Mouse (Mus musculus) liver, postnatal 0 days (tissue): ENCODE measurements around the gene Cic. TPM values are rescaled to one million over a fixed set of nuclear protein-coding genes. Genes with fewer than 3 reads are reported as not detected.

Source experiments
- ATAC-seq: fragments of 200-750 bp; cut with Nextera tagmentation; 2 replicates; pipeline ENCODE4 v1.8.0; 2017; ENCODE audit warnings: mild to moderate bottlenecking, moderate library complexity
- DNase-seq: peaks from one replicate; pipeline ENCODE4 v3.0.0-alpha.2; 2016
- H3K27ac ChIP-seq: fragments of 300-500 bp; sonication (generic); 2 replicates; pipeline ENCODE4 v1.5.1; 2014; ENCODE audit warnings: antibody characterized with exemption, moderate library complexity, mild to moderate bottlenecking, low read depth
- H3K27me3 ChIP-seq: fragments of 300-500 bp; sonication (generic); 2 replicates; pipeline ENCODE4 v1.6.1; 2014; ENCODE audit warnings: low read length, control low read depth, mixed read lengths; ENCODE audit not compliant: insufficient read depth
- H3K36me3 ChIP-seq: fragments of 300-500 bp; sonication (generic); replicated peaks from 2 replicates; pipeline ENCODE4 v1.6.1; 2014; ENCODE audit warnings: mild to moderate bottlenecking, control low read depth, low read length, moderate library complexity, mixed read lengths; ENCODE audit not compliant: insufficient read depth
- H3K4me1 ChIP-seq: fragments of 300-500 bp; sonication (generic); 2 replicates; pipeline ENCODE4 v1.6.1; 2014; ENCODE audit warnings: antibody characterized with exemption, mild to moderate bottlenecking, control low read depth; ENCODE audit not compliant: insufficient read depth
- H3K4me2 ChIP-seq: fragments of 300-500 bp; sonication (generic); 2 replicates; pipeline ENCODE4 v1.6.1; 2014; ENCODE audit warnings: low read depth, mild to moderate bottlenecking, low read length, moderate library complexity, mixed read lengths
- H3K4me3 ChIP-seq: fragments of 300-500 bp; sonication (generic); 2 replicates; pipeline ENCODE4 v1.5.1; 2014; ENCODE audit warnings: low read depth, low read length
- H3K9ac ChIP-seq: fragments of 300-500 bp; sonication (generic); replicated peaks from 2 replicates; pipeline ENCODE4 v1.6.1; 2014; ENCODE audit warnings: mild to moderate bottlenecking, moderate library complexity
- H3K9me3 ChIP-seq: fragments of 300-500 bp; sonication (generic); 2 replicates; pipeline ENCODE4 v1.6.1; 2016; ENCODE audit warnings: mild to moderate bottlenecking, control low read depth, low read length, mixed read lengths
- CTCF ChIP-seq: sonication (generic); IDR thresholded peaks from 2 replicates; pipeline ENCODE4 v1.5.1; 2016; ENCODE audit warnings: antibody characterized with exemption, low read depth
- EP300 ChIP-seq: IDR thresholded peaks from 2 replicates; pipeline ENCODE4 v1.6.1; 2016; ENCODE audit warnings: antibody characterized with exemption, low read depth, mild to moderate bottlenecking
- WGBS: fragments of 180-500 bp; shearing (Covaris S2); extraction: QIAGEN DNeasy Blood & Tissue Kit; methylation state at CpG from one replicate; pipeline ENCODE4 v1.1.7; 2014; ENCODE audit not compliant: insufficient replicate concordance; 5-methylcytosine and 5-hydroxymethylcytosine counted together
- polyA plus RNA-seq: library from polyadenylated mRNA; unstranded; fragments of >200 nt; fragmentation: Nextera tagmentation; extraction: Ambion mirVana; gene quantifications from 2 replicates; pipeline ENCODE4 v1.2.1, GENCODE M21; 2015

The Cic gene
- polyA plus RNA-seq, 1 experiment from 2014 or later: 8.9 TPM

DNA sequence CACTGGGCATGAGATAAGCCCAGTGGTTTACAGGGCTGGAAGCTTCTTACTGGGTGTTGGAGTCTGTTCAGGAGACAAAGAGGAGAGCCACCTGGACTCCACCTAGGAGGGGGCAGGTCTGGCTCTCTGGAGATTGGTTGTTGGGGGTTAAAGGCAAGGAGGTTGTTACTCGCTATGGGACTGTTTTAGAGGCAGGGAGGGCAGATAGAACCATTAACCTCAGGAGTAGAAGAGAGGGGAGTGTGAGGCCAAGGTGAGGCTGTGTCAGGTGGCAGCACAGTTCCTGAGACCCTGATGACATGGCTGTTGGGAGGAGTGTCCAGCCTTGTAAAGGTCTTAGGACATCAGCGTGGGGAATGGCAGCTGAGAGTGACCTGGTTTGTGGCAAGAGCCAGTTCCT is 16.7 kb downstream of the Cic start:
- H3K27ac ChIP-seq: peak overlapping the region; percentile 35

DNA sequence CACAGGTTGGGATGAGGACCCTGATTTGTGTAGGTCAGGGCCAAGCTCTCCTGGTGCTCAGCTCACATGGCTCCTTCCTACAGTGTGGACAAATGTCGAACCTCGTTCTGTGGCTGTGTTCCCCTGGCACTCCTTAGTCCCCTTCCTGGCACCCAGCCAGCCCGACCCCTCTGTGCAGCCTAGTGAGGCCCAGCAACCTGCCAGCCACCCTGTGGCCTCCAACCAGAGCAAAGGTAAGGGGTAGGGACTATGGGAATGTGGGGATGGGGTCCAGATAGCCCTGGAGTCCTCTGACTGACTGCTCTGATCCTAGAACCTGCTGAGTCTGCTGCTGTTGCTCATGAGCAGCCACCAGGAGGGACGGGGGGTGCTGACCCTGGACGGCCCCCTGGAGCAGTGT is 17.3 kb downstream of the Cic start:
- peaks cover 37% of the 10 kb centered on the region for H3K4me1 ChIP-seq
- no peak overlapping the region for H3K27ac ChIP-seq
- H3K27me3 ChIP-seq: no peaks in the 10 kb centered on the region
- TF ChIP-seq EP300 (no peak), CTCF (no peak)
- DNase-seq: peak; percentile 31
- no peak overlapping the region for H3K4me3 ChIP-seq
- H3K9ac ChIP-seq: no peak overlapping the region
- WGBS: 76% methylated on average over 5 of the region's 5 CpGs
- H3K4me2 ChIP-seq: no peak overlapping the region
- no peak for ATAC-seq
- H3K9me3 ChIP-seq: no peaks in the 10 kb centered on the region
- peaks cover 51% of the 10 kb centered on the region for H3K36me3 ChIP-seq

More for the DNA sequence above, 16.7 kb downstream of the Cic start:
- no peak for ATAC-seq
- peak overlapping the region; percentile 13; the same call in 1 of the 2 replicates for H3K9ac ChIP-seq
- 52% methylated on average over 2 of the region's 2 CpGs for WGBS
- DNase-seq: no peak
- no peaks in the 10 kb centered on the region for H3K9me3 ChIP-seq
- H3K27me3 ChIP-seq: no peaks in the 10 kb centered on the region
- no peak for TF ChIP-seq CTCF
- TF ChIP-seq EP300: no peak
- H3K36me3 ChIP-seq: peaks cover 45% of the 10 kb centered on the region
- H3K4me3 ChIP-seq: peak overlapping the region; percentile 78
- H3K4me1 ChIP-seq: peaks cover 41% of the 10 kb centered on the region
- peak overlapping the region; percentile 99 for H3K4me2 ChIP-seq

DNA sequence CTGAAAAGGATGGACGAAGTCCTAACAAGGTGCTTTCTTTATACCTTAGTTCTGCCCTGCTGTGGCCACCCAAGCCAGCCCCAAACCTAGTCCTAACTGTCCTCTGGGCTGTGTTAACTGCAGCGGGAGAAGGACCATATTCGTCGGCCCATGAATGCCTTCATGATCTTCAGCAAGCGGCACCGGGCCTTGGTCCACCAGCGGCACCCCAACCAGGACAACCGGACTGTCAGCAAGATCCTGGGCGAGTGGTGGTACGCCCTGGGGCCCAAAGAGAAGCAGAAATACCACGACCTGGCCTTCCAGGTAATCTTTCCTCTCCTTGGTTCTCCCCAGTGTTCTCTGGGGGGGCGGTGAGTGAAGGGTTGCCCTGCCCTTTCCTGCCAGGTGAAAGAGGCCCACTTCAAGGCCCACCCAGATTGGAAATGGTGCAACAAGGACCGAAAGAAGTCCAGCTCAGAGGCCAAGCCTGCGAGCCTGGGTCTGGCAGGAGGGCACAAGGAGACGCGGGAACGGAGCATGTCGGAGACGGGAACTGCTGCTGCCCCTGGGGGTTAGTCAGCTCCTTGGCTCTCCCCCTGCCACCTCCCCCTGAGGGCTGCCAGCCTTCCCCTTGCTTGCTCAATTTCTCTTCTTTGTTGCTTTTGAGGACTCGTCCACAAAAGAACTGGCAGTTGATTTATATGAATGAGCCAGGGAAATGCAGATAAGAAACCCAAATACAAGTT is 18.2 kb downstream of the Cic start:
- H3K27me3 ChIP-seq: no peaks in the 10 kb centered on the region
- peaks cover 60% of the 10 kb centered on the region for H3K36me3 ChIP-seq

DNA sequence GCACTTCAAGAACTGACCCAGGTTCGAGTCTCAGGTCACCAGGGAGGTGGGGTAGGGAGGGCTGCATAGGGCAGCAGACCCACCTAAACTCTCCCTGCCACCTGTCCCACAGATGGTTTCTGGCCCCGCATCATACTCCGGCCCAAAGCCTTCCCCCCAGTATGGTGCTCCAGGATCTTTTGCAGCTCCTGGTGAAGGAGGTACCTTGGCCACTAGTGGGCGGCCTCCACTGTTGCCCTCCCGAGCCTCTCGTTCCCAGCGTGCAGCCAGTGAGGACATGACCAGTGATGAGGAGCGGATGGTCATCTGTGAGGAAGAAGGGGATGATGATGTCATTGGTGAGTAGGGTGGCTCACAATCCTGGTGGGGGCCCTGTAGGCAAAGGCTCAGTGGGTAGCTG is 19.5 kb downstream of the Cic start:
- no peak overlapping the region for H3K4me2 ChIP-seq
- ATAC-seq (no peak), DNase-seq (no peak)
- peaks cover 73% of the 10 kb centered on the region for H3K36me3 ChIP-seq
- 0 out of 2 replicates have a peak, but pooled peaks have one; percentile 6 for TF ChIP-seq CTCF
- TF ChIP-seq EP300: no peak
- H3K27me3 ChIP-seq: no peaks in the 10 kb centered on the region
- no peak overlapping the region for H3K27ac ChIP-seq
- H3K4me3 ChIP-seq: no peak overlapping the region
- peaks cover 18% of the 10 kb centered on the region for H3K4me1 ChIP-seq
- 84% methylated on average over 8 of the region's 8 CpGs for WGBS
- H3K9ac ChIP-seq: no peak overlapping the region
- H3K9me3 ChIP-seq: no peaks in the 10 kb centered on the region

More for the DNA sequence above, 18.2 kb downstream of the Cic start:
- Histone ChIP-seq H3K4me2 (no peak overlapping the region), H3K9me3 (no peaks in the 10 kb centered on the region), H3K4me1 (peaks cover 27% of the 10 kb centered on the region), H3K9ac (no peak overlapping the region), H3K4me3 (no peak overlapping the region), H3K27ac (no peak overlapping the region)
- no peak for TF ChIP-seq EP300
- TF ChIP-seq CTCF: no peak
- DNase-seq (no peak), ATAC-seq (no peak)
- WGBS: 88% methylated on average over 20 of the region's 20 CpGs

DNA sequence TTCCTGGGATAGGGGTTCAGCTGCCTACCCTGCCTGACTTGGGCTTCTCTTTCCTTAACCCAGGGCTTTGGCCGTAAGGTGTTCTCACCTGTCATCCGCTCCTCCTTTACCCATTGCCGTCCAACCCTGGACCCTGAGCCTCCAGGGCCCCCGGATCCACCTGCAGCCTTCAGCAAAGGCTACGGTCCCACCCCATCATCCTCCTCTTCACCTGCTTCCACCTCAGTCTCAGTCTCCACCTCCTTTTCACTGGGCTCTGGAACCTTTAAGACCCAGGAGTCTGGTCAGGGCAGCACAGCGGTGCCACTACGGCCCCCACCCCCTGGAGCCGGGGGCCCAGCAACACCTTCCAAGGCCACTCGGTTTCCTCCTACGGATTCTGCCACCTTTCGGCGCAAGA is 20.5 kb downstream of the Cic start:
- Histone ChIP-seq H3K4me1 (peaks cover 15% of the 10 kb centered on the region), H3K27ac (no peak overlapping the region), H3K9me3 (no peaks in the 10 kb centered on the region), H3K36me3 (peaks cover 83% of the 10 kb centered on the region), H3K4me2 (no peak overlapping the region), H3K9ac (no peak overlapping the region), H3K27me3 (no peaks in the 10 kb centered on the region), H3K4me3 (no peak overlapping the region)
- no peak for ATAC-seq
- no peak for DNase-seq
- WGBS: 93% methylated on average over 12 of the region's 12 CpGs
- no peak for TF ChIP-seq CTCF
- no peak for TF ChIP-seq EP300

DNA sequence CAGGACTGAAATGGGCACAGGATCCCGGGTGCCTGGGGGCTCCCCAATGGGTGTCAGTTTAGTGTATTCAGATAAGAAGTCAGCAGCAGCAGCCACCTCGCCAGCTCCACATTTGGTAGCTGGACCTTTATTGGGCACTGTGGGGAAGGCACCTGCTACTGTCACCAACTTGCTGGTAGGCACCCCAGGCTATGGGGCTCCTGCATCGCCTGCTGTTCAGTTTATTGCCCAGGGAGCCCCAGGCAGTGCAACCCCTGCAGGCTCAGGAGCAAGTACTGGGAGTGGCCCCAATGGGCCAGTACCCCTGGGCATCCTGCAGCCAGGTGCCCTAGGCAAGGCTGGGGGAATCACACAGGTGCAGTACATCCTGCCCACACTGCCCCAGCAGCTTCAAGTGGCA is 21.2 kb downstream of the Cic start:
- Histone ChIP-seq H3K27me3 (no peaks in the 10 kb centered on the region), H3K4me2 (no peak overlapping the region), H3K4me1 (peaks cover 8% of the 10 kb centered on the region), H3K9me3 (no peaks in the 10 kb centered on the region), H3K9ac (no peak overlapping the region), H3K27ac (no peak overlapping the region), H3K36me3 (peaks cover 87% of the 10 kb centered on the region), H3K4me3 (no peak overlapping the region)
- 85% methylated on average over 3 of the region's 3 CpGs for WGBS
- no peak for ATAC-seq
- TF ChIP-seq EP300 (no peak), CTCF (no peak)
- DNase-seq: no peak
